Mouse (Mus musculus): ENCODE results near the gene Tmem25. TPM values are rescaled to one million over a fixed set of nuclear protein-coding genes. Genes with fewer than 3 reads are reported as not detected.

The Tmem25 gene
- polyA plus RNA-seq, 1 experiment from 2014 or later: 3.2 TPM

GRCm38 (mm10) chr9:44819920-44820827 is 21.1 kb upstream of the Tmem25 start:
- Histone ChIP-seq H3K27me3 (ENCODE audit: control insufficient read depth, insufficient read depth, low read length) (no peaks in the 10 kb centered on the region), H3K9ac (replicated peaks; ENCODE audit: low read depth, low read length) (no peak overlapping the region), H3K4me2 (replicated peaks; ENCODE audit: low read depth, low read length) (no peak overlapping the region), H3K9me3 (ENCODE audit: control insufficient read depth, low read depth, low read length) (no peaks in the 10 kb centered on the region), H3K4me3 (ENCODE audit: low read depth, low read length) (no peak overlapping the region), H3K36me3 (ENCODE audit: control insufficient read depth, insufficient read depth, low read length) (peaks cover 99% of the 10 kb centered on the region), H3K27ac (ENCODE audit: low read length) (no peak overlapping the region), H3K4me1 (ENCODE audit: control insufficient read depth, insufficient read depth, low read length) (no peaks in the 10 kb centered on the region)
- ATAC-seq (ENCODE audit: insufficient number of reproducible peaks, insufficient read depth, low FRiP score, low read depth): no peak
- 92% methylated on average over 15 of the region's 15 CpGs for WGBS

- 86% methylated on average over 5 of the region's 5 CpGs for WGBS
- Histone ChIP-seq H3K4me3 (ENCODE audit: low read depth, low read length) (no peak overlapping the region), H3K9ac (replicated peaks; ENCODE audit: low read depth, low read length) (no peak overlapping the region), H3K4me2 (replicated peaks; ENCODE audit: low read depth, low read length) (no peak overlapping the region), H3K36me3 (ENCODE audit: control insufficient read depth, insufficient read depth, low read length) (peaks cover 99% of the 10 kb centered on the region), H3K4me1 (ENCODE audit: control insufficient read depth, insufficient read depth, low read length) (no peaks in the 10 kb centered on the region), H3K27me3 (ENCODE audit: control insufficient read depth, insufficient read depth, low read length) (no peaks in the 10 kb centered on the region), H3K27ac (ENCODE audit: low read length) (no peak overlapping the region), H3K9me3 (ENCODE audit: control insufficient read depth, low read depth, low read length) (no peaks in the 10 kb centered on the region)
- no peak for ATAC-seq (ENCODE audit: insufficient number of reproducible peaks, insufficient read depth, low FRiP score, low read depth)
These were observed 18.4 kb upstream of the Tmem25 start for GRCm38 (mm10) chr9:44817522-44817921.

- no peak for ATAC-seq (ENCODE audit: insufficient number of reproducible peaks, insufficient read depth, low FRiP score, low read depth)
- Histone ChIP-seq H3K27ac (ENCODE audit: low read length) (no peak overlapping the region), H3K9ac (replicated peaks; ENCODE audit: low read depth, low read length) (no peak overlapping the region), H3K36me3 (ENCODE audit: control insufficient read depth, insufficient read depth, low read length) (peaks cover 97% of the 10 kb centered on the region), H3K4me3 (ENCODE audit: low read depth, low read length) (no peak overlapping the region), H3K9me3 (ENCODE audit: control insufficient read depth, low read depth, low read length) (no peaks in the 10 kb centered on the region), H3K4me1 (ENCODE audit: control insufficient read depth, insufficient read depth, low read length) (no peaks in the 10 kb centered on the region), H3K27me3 (ENCODE audit: control insufficient read depth, insufficient read depth, low read length) (no peaks in the 10 kb centered on the region), H3K4me2 (replicated peaks; ENCODE audit: low read depth, low read length) (no peak overlapping the region)
- 88% methylated on average over 8 of the region's 8 CpGs for WGBS
These were observed 15.1 kb upstream of the Tmem25 start for GRCm38 (mm10) chr9:44814179-44814578.

- Histone ChIP-seq H3K4me1 (ENCODE audit: control insufficient read depth, insufficient read depth, low read length) (no peaks in the 10 kb centered on the region), H3K9me3 (ENCODE audit: control insufficient read depth, low read depth, low read length) (no peaks in the 10 kb centered on the region), H3K27ac (ENCODE audit: low read length) (no peak overlapping the region), H3K4me2 (replicated peaks; ENCODE audit: low read depth, low read length) (no peak overlapping the region), H3K4me3 (ENCODE audit: low read depth, low read length) (no peak overlapping the region), H3K27me3 (ENCODE audit: control insufficient read depth, insufficient read depth, low read length) (no peaks in the 10 kb centered on the region), H3K9ac (replicated peaks; ENCODE audit: low read depth, low read length) (no peak overlapping the region), H3K36me3 (ENCODE audit: control insufficient read depth, insufficient read depth, low read length) (peaks cover 96% of the 10 kb centered on the region)
- WGBS: 86% methylated on average over 10 of the region's 10 CpGs
- no peak for ATAC-seq (ENCODE audit: insufficient number of reproducible peaks, insufficient read depth, low FRiP score, low read depth)
These were observed 11.2 kb upstream of the Tmem25 start for GRCm38 (mm10) chr9:44810316-44810715.

GRCm38 (mm10) chr9:44807778-44808177 is 8.7 kb upstream of the Tmem25 start:
- WGBS: 95% methylated on average over 10 of the region's 10 CpGs
- Histone ChIP-seq H3K4me3 (ENCODE audit: low read depth, low read length) (no peak overlapping the region), H3K27me3 (ENCODE audit: control insufficient read depth, insufficient read depth, low read length) (no peaks in the 10 kb centered on the region), H3K9me3 (ENCODE audit: control insufficient read depth, low read depth, low read length) (no peaks in the 10 kb centered on the region), H3K4me2 (replicated peaks; ENCODE audit: low read depth, low read length) (no peak overlapping the region), H3K36me3 (ENCODE audit: control insufficient read depth, insufficient read depth, low read length) (peaks cover 76% of the 10 kb centered on the region), H3K9ac (replicated peaks; ENCODE audit: low read depth, low read length) (no peak overlapping the region), H3K27ac (ENCODE audit: low read length) (no peak overlapping the region), H3K4me1 (ENCODE audit: control insufficient read depth, insufficient read depth, low read length) (no peaks in the 10 kb centered on the region)
- no peak for ATAC-seq (ENCODE audit: insufficient number of reproducible peaks, insufficient read depth, low FRiP score, low read depth)

GRCm38 (mm10) chr9:44807141-44807540 is 8.0 kb upstream of the Tmem25 start:
- H3K27me3 ChIP-seq (ENCODE audit: control insufficient read depth, insufficient read depth, low read length): no peaks in the 10 kb centered on the region
- ATAC-seq (ENCODE audit: insufficient number of reproducible peaks, insufficient read depth, low FRiP score, low read depth): no peak
- H3K4me1 ChIP-seq (ENCODE audit: control insufficient read depth, insufficient read depth, low read length): no peaks in the 10 kb centered on the region
- H3K27ac ChIP-seq (ENCODE audit: low read length): no peak overlapping the region
- no peaks in the 10 kb centered on the region for H3K9me3 ChIP-seq (ENCODE audit: control insufficient read depth, low read depth, low read length)
- H3K36me3 ChIP-seq (ENCODE audit: control insufficient read depth, insufficient read depth, low read length): peaks cover 70% of the 10 kb centered on the region
- H3K9ac ChIP-seq (replicated peaks; ENCODE audit: low read depth, low read length): no peak overlapping the region
- no peak overlapping the region for H3K4me3 ChIP-seq (ENCODE audit: low read depth, low read length)
- 60% methylated on average over 5 of the region's 5 CpGs for WGBS
- H3K4me2 ChIP-seq (replicated peaks; ENCODE audit: low read depth, low read length): no peak overlapping the region

GRCm38 (mm10) chr9:44805536-44805935 is 6.4 kb upstream of the Tmem25 start:
- Histone ChIP-seq H3K36me3 (ENCODE audit: control insufficient read depth, insufficient read depth, low read length) (peaks cover 56% of the 10 kb centered on the region), H3K9me3 (ENCODE audit: control insufficient read depth, low read depth, low read length) (no peaks in the 10 kb centered on the region), H3K4me3 (ENCODE audit: low read depth, low read length) (no peak overlapping the region), H3K4me1 (ENCODE audit: control insufficient read depth, insufficient read depth, low read length) (no peaks in the 10 kb centered on the region), H3K9ac (replicated peaks; ENCODE audit: low read depth, low read length) (no peak overlapping the region), H3K27me3 (ENCODE audit: control insufficient read depth, insufficient read depth, low read length) (no peaks in the 10 kb centered on the region), H3K27ac (ENCODE audit: low read length) (no peak overlapping the region), H3K4me2 (replicated peaks; ENCODE audit: low read depth, low read length) (no peak overlapping the region)
- 90% methylated on average over 5 of the region's 5 CpGs for WGBS
- no peak for ATAC-seq (ENCODE audit: insufficient number of reproducible peaks, insufficient read depth, low FRiP score, low read depth)

- Histone ChIP-seq H3K9me3 (ENCODE audit: control insufficient read depth, low read depth, low read length) (no peaks in the 10 kb centered on the region), H3K4me3 (ENCODE audit: low read depth, low read length) (no peak overlapping the region), H3K27me3 (ENCODE audit: control insufficient read depth, insufficient read depth, low read length) (no peaks in the 10 kb centered on the region), H3K4me1 (ENCODE audit: control insufficient read depth, insufficient read depth, low read length) (no peaks in the 10 kb centered on the region), H3K9ac (replicated peaks; ENCODE audit: low read depth, low read length) (no peak overlapping the region), H3K4me2 (replicated peaks; ENCODE audit: low read depth, low read length) (no peak overlapping the region), H3K36me3 (ENCODE audit: control insufficient read depth, insufficient read depth, low read length) (peaks cover 47% of the 10 kb centered on the region), H3K27ac (ENCODE audit: low read length) (no peak overlapping the region)
- 89% methylated on average over 10 of the region's 10 CpGs for WGBS
- ATAC-seq (ENCODE audit: insufficient number of reproducible peaks, insufficient read depth, low FRiP score, low read depth): no peak
These were observed 5.6 kb upstream of the Tmem25 start for GRCm38 (mm10) chr9:44804678-44805077.

Measured in stomach, embryonic 14.5 days (tissue).